ENCODE assay signal across 10 mouse cellular contexts in genomic region chr1:167689262-167690137, GRCm38 (mm10). TPM values are rescaled to one million over a fixed set of nuclear protein-coding genes. Genes with fewer than 3 reads are reported as not detected.
DNase-seq lines count a peak whose midpoint lies in the region; ATAC-seq lines count a peak whose summit lies in the region.
"Had no signal": no experiment of that assay in that cellular context is flagged by ENCODE, and none has a peak within 500 bp of the region (broad histone marks: within the 10 kb centered on the region; RNA-seq: fewer than 3 reads in every experiment).

No protein-coding gene starts in this region.

- peak overlapping the region; percentile 92 for H3K4me2 ChIP-seq in kidney, embryonic 16.5 days (replicated peaks; ENCODE audit: low read depth, low read length)
- peak overlapping the region; percentile 97 for H3K4me2 ChIP-seq in embryonic facial prominence, embryonic 15.5 days (replicated peaks)
- H3K4me2 ChIP-seq in neural tube, embryonic 15.5 days, result peak overlapping the region; percentile 75

- WGBS in kidney, embryonic 16.5 days, result 1% methylated on average over 36 of the region's 36 CpGs
- WGBS in embryonic facial prominence, embryonic 15.5 days, result 2% methylated on average over 36 of the region's 36 CpGs
- under 1% methylated on average over 36 of the region's 36 CpGs for WGBS in limb, embryonic 10.5 days
- WGBS in neural tube, embryonic 15.5 days, result 2% methylated on average over 36 of the region's 36 CpGs

- DNase-seq in kidney, postnatal 14 days, result no peak
- peak; percentile 50 for DNase-seq in limb, embryonic 10.5 days (ENCODE audit: low spot score)
- DNase-seq in urinary bladder, postnatal 14 days (ENCODE audit: low spot score), result no peak
- DNase-seq in spleen, postnatal 10 days (ENCODE audit: low spot score in 2 of 2), result no peak
- no peak for DNase-seq in gastrocnemius, postnatal 36 days
- DNase-seq: thymus, adult 18-20 months had no signal

- H3K9ac ChIP-seq in kidney, embryonic 16.5 days (replicated peaks; ENCODE audit: low read length), result no peak overlapping the region
- H3K9ac ChIP-seq in embryonic facial prominence, embryonic 15.5 days, result peak overlapping the region; percentile 33; the same call in 1 of the 2 replicates
- H3K9ac ChIP-seq in neural tube, embryonic 15.5 days (replicated peaks), result no peak overlapping the region

- H3K4me1 ChIP-seq in kidney, embryonic 16.5 days (ENCODE audit: insufficient read depth, low read length), result peaks cover 15% of the 10 kb centered on the region
- peaks cover 23% of the 10 kb centered on the region for H3K4me1 ChIP-seq in embryonic facial prominence, embryonic 15.5 days
- peaks cover 29% of the 10 kb centered on the region for H3K4me1 ChIP-seq in limb, embryonic 10.5 days
- peaks cover 24% of the 10 kb centered on the region for H3K4me1 ChIP-seq in neural tube, embryonic 15.5 days

- peak; percentile 53 for ATAC-seq in kidney, embryonic 16.5 days (ENCODE audit: low FRiP score, low TSS enrichment)
- ATAC-seq in embryonic facial prominence, embryonic 15.5 days (ENCODE audit: insufficient number of reproducible peaks, low FRiP score, low TSS enrichment, low read depth), result peak; percentile 58
- ATAC-seq in neural tube, embryonic 15.5 days (ENCODE audit: low FRiP score), result peak; percentile 46; the same call in 1 of the 2 replicates

- H3K36me3 ChIP-seq in kidney, embryonic 16.5 days (ENCODE audit: insufficient read depth, low read length), result no peaks in the 10 kb centered on the region
- H3K36me3 ChIP-seq in embryonic facial prominence, embryonic 15.5 days, result no peaks in the 10 kb centered on the region
- no peaks in the 10 kb centered on the region for H3K36me3 ChIP-seq in limb, embryonic 10.5 days
- H3K36me3 ChIP-seq in neural tube, embryonic 15.5 days, result no peaks in the 10 kb centered on the region

- H3K27me3 ChIP-seq in kidney, embryonic 16.5 days (ENCODE audit: insufficient read depth, low read length), result peaks cover 85% of the 10 kb centered on the region
- H3K27me3 ChIP-seq in embryonic facial prominence, embryonic 15.5 days, result peaks cover 80% of the 10 kb centered on the region
- peaks cover 91% of the 10 kb centered on the region for H3K27me3 ChIP-seq in limb, embryonic 10.5 days (ENCODE audit: low read depth, poor library complexity, severe bottlenecking)
- peaks cover 80% of the 10 kb centered on the region for H3K27me3 ChIP-seq in neural tube, embryonic 15.5 days (replicated peaks)

- H3K27ac ChIP-seq in kidney, embryonic 16.5 days (ENCODE audit: low read length), result no peak overlapping the region
- no peak overlapping the region for H3K27ac ChIP-seq in embryonic facial prominence, embryonic 15.5 days (replicated peaks)
- no peak overlapping the region for H3K27ac ChIP-seq in limb, embryonic 10.5 days
- no peak overlapping the region for H3K27ac ChIP-seq in neural tube, embryonic 15.5 days (replicated peaks)
- H3K27ac ChIP-seq: macrophage had no signal

- H3K4me3 ChIP-seq in kidney, embryonic 16.5 days (ENCODE audit: low read length), result peak overlapping the region; percentile 54
- peak overlapping the region; percentile 53 for H3K4me3 ChIP-seq in embryonic facial prominence, embryonic 15.5 days (replicated peaks)
- H3K4me3 ChIP-seq in limb, embryonic 10.5 days, result peak overlapping the region; percentile 62
- H3K4me3 ChIP-seq in neural tube, embryonic 15.5 days (replicated peaks), result peak overlapping the region; percentile 39

- H3K9me3 ChIP-seq in kidney, embryonic 16.5 days (ENCODE audit: low read length), result peaks cover 7% of the 10 kb centered on the region
- no peaks in the 10 kb centered on the region; the same call in 1 of the 2 replicates for H3K9me3 ChIP-seq in embryonic facial prominence, embryonic 15.5 days (replicated peaks)
- H3K9me3 ChIP-seq in limb, embryonic 10.5 days (replicated peaks), result no peaks in the 10 kb centered on the region
- no peaks in the 10 kb centered on the region for H3K9me3 ChIP-seq in neural tube, embryonic 15.5 days (replicated peaks)

- intact Hi-C loops in gastrocnemius, postnatal 36 days (cut with DNase I), result no loop called here

RNA-seq across cellular contexts. Expression of gene Lmx1a, which starts 0.5 kb away (rescaled TPM):
- polyA plus RNA-seq in kidney, embryonic 16.5 days (2015; fragmentation: Nextera tagmentation; extraction: Ambion mirVana), result 0.05 TPM in 2 replicates
- 0.93 and 1.2 TPM in 2 replicates for polyA plus RNA-seq in embryonic facial prominence, embryonic 15.5 days (2015; fragmentation: Nextera tagmentation; extraction: Ambion mirVana)
- 1.1 and 1.2 TPM in 2 replicates for polyA plus RNA-seq in limb, embryonic 10.5 days (2016; fragmentation: Nextera tagmentation; extraction: Ambion mirVana)
- 0.43 and 0.68 TPM in 2 replicates for polyA plus RNA-seq in neural tube, embryonic 15.5 days (2015; fragmentation: Nextera tagmentation; extraction: Ambion mirVana)
- under 1 TPM; 0.25 to 0.28 TPM for total RNA-seq in gastrocnemius, postnatal 36 days (2021)
- polyA plus RNA-seq: macrophage had no signal
